Mouse (Mus musculus) small intestine, adult 2 months (tissue): ENCODE results near the gene Dtx1. TPM values are rescaled to one million over a fixed set of nuclear protein-coding genes. Genes with fewer than 3 reads are reported as not detected.

Source experiments
- H3K27ac ChIP-seq: fragments of 200-500 bp; 2 replicates; pipeline ENCODE4 v1.5.1; 2012; ENCODE audit warnings: low read depth, low read length, control low read depth, inconsistent platforms; ENCODE audit not compliant: insufficient read depth
- H3K27me3 ChIP-seq: fragments of 200-500 bp; 2 replicates; pipeline ENCODE4 v1.6.1; 2012; ENCODE audit warnings: mild to moderate bottlenecking, moderate library complexity, low read length, inconsistent platforms; ENCODE audit not compliant: control insufficient read depth, insufficient read depth
- H3K36me3 ChIP-seq: fragments of 200-500 bp; 2 replicates; pipeline ENCODE4 v1.6.1; 2012; ENCODE audit warnings: mild to moderate bottlenecking, low read length, control low read depth, inconsistent platforms; ENCODE audit not compliant: control insufficient read depth, insufficient read depth
- H3K4me1 ChIP-seq: fragments of 200-500 bp; 2 replicates; pipeline ENCODE4 v1.6.1; 2012; ENCODE audit warnings: low read length, inconsistent platforms, mixed read lengths; ENCODE audit not compliant: control insufficient read depth, insufficient read depth, insufficient read length
- H3K4me3 ChIP-seq: fragments of 200-500 bp; 2 replicates; pipeline ENCODE4 v1.5.1; 2012; ENCODE audit warnings: low read depth, mild to moderate bottlenecking, control low read depth, inconsistent platforms, low read length, moderate library complexity
- CTCF ChIP-seq: fragments of 200-500 bp; IDR thresholded peaks from 2 replicates; pipeline ENCODE4 v1.5.1; 2012; ENCODE audit warnings: low read depth, mild to moderate bottlenecking, control low read depth, inconsistent platforms, low read length, moderate library complexity, mixed read lengths; ENCODE audit not compliant: insufficient replicate concordance, insufficient read length; ENCODE audit errors: extremely low read depth
- POLR2A ChIP-seq: fragments of 200-500 bp; IDR thresholded peaks from 2 replicates; pipeline ENCODE4 v1.6.1; 2012; ENCODE audit warnings: low read depth, mild to moderate bottlenecking, control low read depth, inconsistent platforms, low read length, moderate library complexity
- WGBS: fragments of 180-500 bp; shearing (Covaris S2); methylation state at CpG from one replicate; pipeline ENCODE4 v1.1.7; 2018; 5-methylcytosine and 5-hydroxymethylcytosine counted together
- polyA plus RNA-seq: library from polyadenylated mRNA; depleted of rRNA; stranded (reverse); fragments of >200 nt; gene quantifications from 2 replicates; pipeline ENCODE4 v1.2.3, GENCODE M21; 2012

Gene Dtx1
- polyA plus RNA-seq, 1 experiment = 31.1 TPM

GRCm38 (mm10) chr5:120688434-120688833, 23.3 kb downstream of the Dtx1 start:
- H3K4me1 ChIP-seq = no peaks in the 10 kb centered on the region
- H3K36me3 ChIP-seq = no peaks in the 10 kb centered on the region
- TF ChIP-seq CTCF = no peak
- TF ChIP-seq POLR2A = no peak
- H3K4me3 ChIP-seq = no peak overlapping the region
- H3K27me3 ChIP-seq = no peaks in the 10 kb centered on the region; the same call in 1 of the 2 replicates
- 12% methylated on average over 4 of the region's 4 CpGs for WGBS
- H3K27ac ChIP-seq = no peak overlapping the region; the same call in 1 of the 2 replicates

- Histone ChIP-seq H3K4me3 (no peak overlapping the region), H3K27me3 (no peaks in the 10 kb centered on the region; the same call in 1 of the 2 replicates), H3K4me1 (no peaks in the 10 kb centered on the region; the same call in 1 of the 2 replicates), H3K27ac (peak overlapping the region; percentile 30; the same call in 1 of the 2 replicates), H3K36me3 (no peaks in the 10 kb centered on the region)
- no peak for TF ChIP-seq POLR2A
- TF ChIP-seq CTCF = no peak
- WGBS = 80% methylated on average over 5 of the region's 5 CpGs
Measured at GRCm38 (mm10) chr5:120687897-120688296, 23.8 kb downstream of the Dtx1 start.

- 65% methylated on average over 3 of the region's 3 CpGs for WGBS
- Histone ChIP-seq H3K4me1 (no peaks in the 10 kb centered on the region; the same call in 1 of the 2 replicates), H3K36me3 (no peaks in the 10 kb centered on the region), H3K4me3 (no peak overlapping the region), H3K27ac (no peak overlapping the region), H3K27me3 (no peaks in the 10 kb centered on the region; the same call in none of the 2 replicates)
- no peak for TF ChIP-seq CTCF
- TF ChIP-seq POLR2A = no peak
Measured at GRCm38 (mm10) chr5:120687484-120687851, 24.3 kb downstream of the Dtx1 start.

- TF ChIP-seq CTCF = no peak
- TF ChIP-seq POLR2A = no peak
- Histone ChIP-seq H3K4me1 (no peaks in the 10 kb centered on the region; the same call in 1 of the 2 replicates), H3K4me3 (no peak overlapping the region), H3K27ac (no peak overlapping the region), H3K36me3 (no peaks in the 10 kb centered on the region), H3K27me3 (peaks cover 4% of the 10 kb centered on the region)
- 50% methylated on average over 6 of the region's 6 CpGs for WGBS
Measured at GRCm38 (mm10) chr5:120686749-120687483, 24.8 kb downstream of the Dtx1 start.

GRCm38 (mm10) chr5:120685678-120686077, 26.0 kb downstream of the Dtx1 start:
- no peaks in the 10 kb centered on the region for H3K36me3 ChIP-seq
- TF ChIP-seq CTCF (no peak), POLR2A (no peak)
- no peak overlapping the region for H3K4me3 ChIP-seq
- H3K27ac ChIP-seq = peak overlapping the region; percentile 9; the same call in 1 of the 2 replicates
- peaks cover 4% of the 10 kb centered on the region for H3K27me3 ChIP-seq
- 73% methylated on average over 8 of the region's 8 CpGs for WGBS
- H3K4me1 ChIP-seq = no peaks in the 10 kb centered on the region; the same call in 1 of the 2 replicates

- TF ChIP-seq CTCF = no peak
- no peak for TF ChIP-seq POLR2A
- no peaks in the 10 kb centered on the region; the same call in 1 of the 2 replicates for H3K4me1 ChIP-seq
- no peaks in the 10 kb centered on the region for H3K36me3 ChIP-seq
- WGBS = 20% methylated on average over 24 of the region's 24 CpGs
- peaks cover 4% of the 10 kb centered on the region for H3K27me3 ChIP-seq
- no peak overlapping the region for H3K4me3 ChIP-seq
- H3K27ac ChIP-seq = no peak overlapping the region
Measured at GRCm38 (mm10) chr5:120682982-120683771, 28.6 kb downstream of the Dtx1 start.

GRCm38 (mm10) chr5:120680918-120681317, 30.8 kb downstream of the Dtx1 start:
- WGBS = 89% methylated on average over 18 of the region's 18 CpGs

More at GRCm38 (mm10) chr5:120680918-120681317, 30.8 kb downstream of the Dtx1 start:
- peaks cover 4% of the 10 kb centered on the region for H3K27me3 ChIP-seq
- no peaks in the 10 kb centered on the region; the same call in 1 of the 2 replicates for H3K4me1 ChIP-seq
- no peak overlapping the region for H3K27ac ChIP-seq
- no peaks in the 10 kb centered on the region for H3K36me3 ChIP-seq
- H3K4me3 ChIP-seq = no peak overlapping the region
- no peak for TF ChIP-seq POLR2A
- TF ChIP-seq CTCF = no peak
